Mouse (Mus musculus) ES-Bruce4 (cell line): ENCODE results near the gene Drd4.

Source experiments
- CTCF ChIP-seq: IDR thresholded peaks from one replicate; pipeline ENCODE4 v1.8.1; 2011; ENCODE audit warnings: low read depth, low read length
- POLR2A ChIP-seq: IDR thresholded peaks from one replicate; pipeline ENCODE4 v1.8.1; 2011; ENCODE audit warnings: low read length; ENCODE audit not compliant: insufficient read depth

GRCm38 (mm10) chr7:141269273-141269545 lies 22.6 kb upstream of the Drd4 start:
- TF ChIP-seq POLR2A (no peak), CTCF (no peak)
